Mouse (Mus musculus): ENCODE data around the gene Fkbp15. TPM values are rescaled to one million over a fixed set of nuclear protein-coding genes. Genes with fewer than 3 reads are reported as not detected.

Gene Fkbp15
- total RNA-seq (2021), result 10 to 100 TPM; 35.1 to 41.0 TPM
- long read RNA-seq, experiment 1, full-length matches to known transcripts, result 7 of 46 reads
- long read RNA-seq, experiment 1, partial matches to known transcripts, result 22 of 46 reads
- long read RNA-seq, experiment 1, other reads (novel, unspliced or antisense), result 17 of 46 reads
- long read RNA-seq, experiment 2, full-length matches to known transcripts, result 8 of 33 reads
- long read RNA-seq, experiment 2, partial matches to known transcripts, result 12 of 33 reads
- long read RNA-seq, experiment 2, other reads (novel, unspliced or antisense), result 13 of 33 reads

- peak within 1 kb of the TSS; percentile 75 for H3K4me3 ChIP-seq
- intact Hi-C loops (cut with DNase I), result loop anchor here (2.0 kb wide), 1 partner anchor 49 kb away; the partner anchor contains the start of genes Cdc26 and Prpf4
- no peak for TF ChIP-seq CTCF (IDR thresholded peaks at IDR 0.05)
- peak within 1 kb of the TSS; percentile 93 for H3K27ac ChIP-seq
- DNase-seq (ENCODE audit: extremely low spot score in 1 of 2, low spot score in 2 of 2), result peak; percentile 96 to 97
Observed at GRCm38 (mm10) chr4:62360088-62360804, at the start of gene Fkbp15, which contains the start of gene Slc31a1. TSS of gene Fkbp15 (minus strand) at chr4:62360548. TSS of gene Slc31a1 (plus strand) at chr4:62360727.

- peak overlapping the region; percentile 95 for H3K4me3 ChIP-seq
- H3K27ac ChIP-seq, result no peak overlapping the region
- no peak for DNase-seq (ENCODE audit: extremely low spot score in 1 of 2, low spot score in 2 of 2)
- no peak for TF ChIP-seq CTCF (IDR thresholded peaks at IDR 0.05)
- intact Hi-C loops (cut with DNase I), result loop anchor here (2.0 to 5.0 kb wide), 4 partner anchors 49 to 202 kb away; partner anchors contain the start of genes Alad, Fkbp15, Hdhd3 and Slc31a1
Observed at GRCm38 (mm10) chr4:62409615-62410014, 49.3 kb upstream of the Fkbp15 start.

DNA sequence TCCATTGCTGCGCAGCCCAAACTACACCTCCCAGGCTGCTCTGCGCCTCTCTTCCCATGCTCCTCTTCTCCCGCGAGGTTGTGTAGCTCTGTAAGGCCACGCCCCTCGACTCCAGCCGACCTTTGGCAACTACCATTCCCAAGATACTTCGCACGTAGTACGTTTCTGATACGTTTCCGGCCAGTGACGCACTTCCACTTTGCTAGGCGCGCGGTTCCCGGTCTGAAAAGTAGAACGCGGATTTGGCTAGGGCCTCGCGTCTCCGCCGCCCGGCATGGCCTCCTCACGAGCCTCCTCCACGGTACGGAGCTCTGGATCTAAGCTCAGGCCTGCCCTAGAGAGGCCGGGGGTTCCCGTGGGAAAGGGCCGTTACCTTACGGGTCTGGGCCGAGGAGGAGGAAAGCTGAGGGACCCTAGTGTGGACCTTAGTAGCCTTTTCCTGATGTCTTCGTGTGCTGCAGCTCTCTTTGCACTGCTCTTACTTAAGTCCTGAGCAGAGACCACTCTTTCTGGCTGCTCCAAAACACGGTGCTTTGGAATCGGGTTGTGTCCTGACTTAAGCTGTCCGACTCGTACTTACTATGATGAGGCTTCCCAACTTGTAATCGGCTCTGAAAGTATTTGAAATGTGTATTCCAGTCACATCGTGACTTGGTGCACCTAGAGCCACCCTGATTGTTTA lies 48.4 kb upstream of the Fkbp15 start, which contains the start of the genes Cdc26 and Prpf4:
Gene Cdc26, minus strand, starts transcription at position 42 of the 682 bp plus-strand sequence.
Gene Prpf4, plus strand, starts transcription at position 197 of the 682 bp plus-strand sequence.
- TF ChIP-seq CTCF (IDR thresholded peaks at IDR 0.05), result no peak
- peak within 1 kb of the TSS; percentile 79 for H3K27ac ChIP-seq
- intact Hi-C loops (cut with DNase I), result loop anchor here (2.0 to 5.0 kb wide), 4 partner anchors 48 to 201 kb away; partner anchors contain the start of genes Alad, Fkbp15, Hdhd3 and Slc31a1
- peak within 1 kb of the TSS; percentile 95 for H3K4me3 ChIP-seq
- DNase-seq (ENCODE audit: extremely low spot score in 1 of 2, low spot score in 2 of 2), result peak; percentile 95 to 97

- intact Hi-C loops (cut with DNase I), result loop anchor here (2.0 to 5.0 kb wide), 4 partner anchors 47 to 201 kb away; partner anchors contain the start of genes Alad, Fkbp15, Hdhd3 and Slc31a1
- peak; percentile 58 for TF ChIP-seq CTCF (IDR thresholded peaks at IDR 0.05)
- peak overlapping the region; percentile 95 for H3K4me3 ChIP-seq
Observed at GRCm38 (mm10) chr4:62407730-62408582, 47.6 kb upstream of the Fkbp15 start.

GRCm38 (mm10) chr4:62406133-62406532 lies 45.8 kb upstream of the Fkbp15 start:
- intact Hi-C loops (cut with DNase I), result loop anchor here (5.0 kb wide), 3 partner anchors 96 to 199 kb away; partner anchors contain the start of genes Alad and Hdhd3
- no peak for DNase-seq (ENCODE audit: extremely low spot score in 1 of 2, low spot score in 2 of 2)
- Histone ChIP-seq H3K4me3 (no peak overlapping the region), H3K27ac (no peak overlapping the region)
- no peak for TF ChIP-seq CTCF (IDR thresholded peaks at IDR 0.05)

More at GRCm38 (mm10) chr4:62407730-62408582, 47.6 kb upstream of the Fkbp15 start:
- DNase-seq (ENCODE audit: extremely low spot score in 1 of 2, low spot score in 2 of 2), result peak; percentile 47 to 48
- peak overlapping the region; percentile 79 for H3K27ac ChIP-seq

DNA sequence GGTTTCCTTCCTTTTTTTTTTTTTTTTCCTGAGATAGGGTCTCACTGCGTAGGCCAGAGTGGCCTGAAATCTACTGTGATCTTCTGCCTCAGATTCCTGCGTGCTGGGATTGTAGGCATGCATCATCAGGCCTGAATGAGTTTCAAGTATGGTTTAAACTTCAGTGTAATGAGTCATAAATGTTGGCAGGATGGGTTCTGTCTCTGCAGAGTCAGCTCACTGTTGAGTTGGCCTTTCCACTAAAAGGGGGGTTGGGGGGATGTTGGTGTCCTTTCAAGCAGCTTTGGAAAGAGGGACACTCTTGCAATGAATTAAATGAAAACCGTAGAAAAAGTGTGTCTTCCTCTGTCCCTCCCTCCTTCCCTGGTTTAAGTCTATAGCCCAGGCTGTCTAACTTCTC lies 38.6 kb upstream of the Fkbp15 start:
- no peak for TF ChIP-seq CTCF (IDR thresholded peaks at IDR 0.05)
- H3K27ac ChIP-seq, result no peak overlapping the region
- no peak for DNase-seq (ENCODE audit: extremely low spot score in 1 of 2, low spot score in 2 of 2)
- intact Hi-C loops (cut with DNase I), result no loop called here
- no peak overlapping the region for H3K4me3 ChIP-seq

DNA sequence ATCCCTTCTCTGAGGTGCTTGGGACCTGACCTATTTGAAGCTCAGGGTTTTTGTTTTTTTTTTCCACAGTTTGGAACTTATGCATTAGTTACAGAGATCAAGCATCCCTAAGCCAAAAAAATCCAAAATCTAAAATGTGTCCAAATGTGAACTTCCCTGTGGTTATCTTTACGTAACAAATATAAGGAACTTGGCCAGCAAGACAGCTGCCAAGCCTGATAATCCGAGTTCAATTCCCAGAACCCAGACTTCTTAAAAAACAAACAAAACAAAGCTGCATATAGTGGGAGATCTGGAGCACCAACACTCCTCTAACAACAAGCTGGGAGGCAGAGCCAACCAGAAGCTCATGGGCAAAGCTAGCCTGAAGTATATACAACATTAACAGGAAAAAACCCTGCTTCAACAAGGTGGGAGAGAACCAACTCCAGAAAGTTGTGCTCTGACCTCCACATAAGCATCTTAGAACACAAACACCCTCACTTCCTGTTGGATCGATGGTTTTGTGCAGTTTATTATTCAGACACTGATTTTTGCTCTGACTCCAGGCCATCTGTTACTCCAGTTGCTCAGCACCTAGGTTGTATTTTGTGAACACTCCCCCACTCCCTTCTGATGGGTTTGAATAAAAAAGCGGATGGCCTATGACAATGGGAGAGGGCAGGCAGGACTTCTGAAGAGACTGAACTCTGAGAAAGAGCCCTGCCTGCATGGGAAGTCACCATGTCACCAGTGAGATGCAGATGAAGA lies 37.4 kb upstream of the Fkbp15 start:
- intact Hi-C loops (cut with DNase I), result no loop called here
- TF ChIP-seq CTCF (IDR thresholded peaks at IDR 0.05), result no peak
- DNase-seq (ENCODE audit: extremely low spot score in 1 of 2, low spot score in 2 of 2), result no peak
- Histone ChIP-seq H3K4me3 (no peak overlapping the region), H3K27ac (no peak overlapping the region)

DNA sequence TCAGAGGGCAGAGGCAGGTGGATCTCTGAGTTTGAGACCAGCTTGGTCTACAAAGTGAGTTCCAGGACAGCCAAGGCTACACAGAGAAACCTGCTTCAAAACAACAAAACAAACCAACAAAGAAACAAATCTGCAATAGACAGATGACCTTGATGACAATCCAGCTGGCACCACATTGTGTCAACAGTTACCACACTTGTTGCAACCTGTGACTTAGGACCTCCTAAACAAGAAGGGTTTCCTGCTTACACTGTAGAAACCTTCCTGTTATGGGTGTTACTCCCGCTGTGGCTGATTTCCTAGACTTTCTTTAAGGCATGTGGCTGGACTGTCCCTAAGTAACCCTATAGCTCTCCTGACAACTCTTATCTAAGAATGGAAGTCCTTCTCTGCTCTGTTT lies 35.5 kb upstream of the Fkbp15 start:
- intact Hi-C loops (cut with DNase I), result no loop called here
- DNase-seq (ENCODE audit: extremely low spot score in 1 of 2, low spot score in 2 of 2), result no peak
- TF ChIP-seq CTCF (IDR thresholded peaks at IDR 0.05), result no peak
- Histone ChIP-seq H3K4me3 (no peak overlapping the region), H3K27ac (no peak overlapping the region)

GRCm38 (mm10) chr4:62393459-62393858 lies 33.1 kb upstream of the Fkbp15 start:
- intact Hi-C loops (cut with DNase I), result no loop called here
- no peak for TF ChIP-seq CTCF (IDR thresholded peaks at IDR 0.05)
- no peak for DNase-seq (ENCODE audit: extremely low spot score in 1 of 2, low spot score in 2 of 2)
- H3K27ac ChIP-seq, result no peak overlapping the region
- no peak overlapping the region for H3K4me3 ChIP-seq

DNA sequence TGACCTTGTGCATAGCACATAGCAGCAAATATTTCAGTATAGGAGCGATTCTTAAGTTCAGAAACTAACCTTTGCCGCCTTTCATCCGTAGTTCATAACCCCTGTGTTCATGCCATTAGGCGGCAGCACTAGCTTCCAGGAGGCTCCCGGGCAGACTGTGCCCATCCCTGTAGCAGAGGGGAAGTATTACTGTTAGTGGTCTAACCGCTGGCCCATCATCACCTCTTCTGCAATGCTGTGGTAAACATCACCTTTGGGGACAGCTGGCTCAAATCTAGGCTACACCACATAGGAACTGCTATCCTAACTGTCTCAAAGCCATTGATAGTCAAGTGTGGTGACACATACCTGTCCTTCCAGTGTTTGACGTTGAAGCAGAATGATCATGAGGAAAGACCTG lies 31.5 kb upstream of the Fkbp15 start:
- no peak for DNase-seq (ENCODE audit: extremely low spot score in 1 of 2, low spot score in 2 of 2)
- Histone ChIP-seq H3K4me3 (no peak overlapping the region), H3K27ac (no peak overlapping the region)
- intact Hi-C loops (cut with DNase I), result no loop called here
- no peak for TF ChIP-seq CTCF (IDR thresholded peaks at IDR 0.05)
